Mouse (Mus musculus) neural tube, postnatal 0 days (tissue): ENCODE data around the gene Hdhd3. TPM values are rescaled to one million over a fixed set of nuclear protein-coding genes. Genes with fewer than 3 reads are reported as not detected.

Source experiments
- polyA plus RNA-seq: library from polyadenylated mRNA; unstranded; fragments of >200 nt; fragmentation: Nextera tagmentation; extraction: Ambion mirVana; gene quantifications from 2 replicates; pipeline ENCODE4 v1.2.1, GENCODE M21; 2015

Gene Hdhd3
- polyA plus RNA-seq: 11.0 and 13.5 TPM in 2 replicates

GRCm38 (mm10) chr4:62503374-62503970, at the start of gene Hdhd3:
Gene Hdhd3, minus strand, starts transcription at chr4:62503467.

DNA sequence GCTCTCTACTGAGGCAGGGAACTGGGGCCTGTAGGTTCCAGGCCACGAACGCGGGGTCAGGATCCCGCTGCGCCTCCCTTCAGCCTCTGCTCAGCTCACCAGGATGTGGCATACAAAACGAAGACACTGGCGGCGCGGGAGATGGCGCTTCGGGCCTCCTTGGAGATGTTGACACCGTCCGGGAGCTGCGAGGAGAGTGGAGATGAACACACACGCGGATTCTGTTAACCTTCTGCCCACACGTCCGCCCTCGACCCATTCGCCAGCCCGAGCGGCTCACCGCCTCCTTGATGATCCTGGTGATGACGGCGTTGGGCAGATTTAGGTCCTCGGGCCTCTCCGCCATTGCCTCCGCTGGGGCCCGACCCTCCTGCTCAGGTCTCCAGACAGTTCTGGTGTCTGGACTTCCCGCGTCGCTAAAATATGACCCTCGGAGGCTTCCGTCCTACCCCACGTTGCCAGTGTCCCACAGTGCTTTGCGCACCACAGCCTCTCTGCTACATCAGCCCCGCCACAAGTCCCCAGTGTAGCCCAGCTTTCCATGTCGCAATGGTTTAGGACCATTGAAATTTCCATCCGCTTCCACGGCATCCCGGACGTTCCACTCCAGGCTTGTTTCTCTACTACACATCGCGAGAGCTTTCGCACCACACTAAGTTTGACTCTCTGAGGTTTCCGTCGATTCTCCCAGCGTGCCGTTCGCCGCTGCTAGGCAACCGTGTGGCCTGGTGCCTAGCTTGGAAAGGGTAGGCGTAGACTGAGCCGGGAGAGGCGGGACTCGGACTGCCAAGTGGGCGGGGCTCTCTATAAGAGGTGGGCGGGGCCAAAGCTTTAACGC, 21.6 kb upstream of the Hdhd3 start, which contains the start of the genes Pole3 and 4933430I17Rik:
Gene Pole3, minus strand, starts transcription at position 418 of the 838 bp plus-strand sequence.
Gene 4933430I17Rik, plus strand, starts transcription at position 719 of the 838 bp plus-strand sequence.

DNA sequence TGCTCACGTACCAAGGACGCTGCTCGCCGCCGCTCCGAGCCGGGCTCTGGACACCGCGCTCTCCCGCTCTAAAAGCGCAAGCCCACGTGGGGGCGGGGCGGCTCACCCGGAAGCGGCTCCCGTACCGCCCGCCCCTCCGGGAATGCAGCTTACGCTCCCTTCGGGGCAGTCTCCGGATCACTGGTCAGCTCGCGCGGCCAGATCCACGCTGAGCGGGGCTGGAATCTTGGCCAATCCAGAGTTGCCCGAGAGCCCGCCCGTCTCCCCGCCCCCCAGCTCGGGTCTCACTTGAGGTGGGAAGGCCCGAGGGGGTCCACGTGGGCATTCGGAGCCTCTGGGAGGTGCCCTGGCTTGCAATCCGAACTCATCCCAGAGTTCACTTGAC, 16.6 kb upstream of the Hdhd3 start, which contains the start of gene Alad:
Gene Alad, minus strand, starts transcription at position 70 of the 385 bp plus-strand sequence.

GRCm38 (mm10) chr4:62479937-62480708, 23.1 kb downstream of the Hdhd3 start, which contains the start of gene Bspry:
Gene Bspry, plus strand, starts transcription at chr4:62480053.

GRCm38 (mm10) chr4:62470598-62471051, 32.6 kb downstream of the Hdhd3 start, which contains the start of gene Wdr31:
Gene Wdr31, minus strand, starts transcription at chr4:62470896.

Other genes starting within 250 kb of the Hdhd3 start
- 12.6 and 14.8 TPM in 2 replicates for gene Slc31a2, start 240.9 kb downstream of the Hdhd3 start, polyA plus RNA-seq
- 20.8 TPM in 2 replicates for gene Fkbp15, start 142.9 kb downstream of the Hdhd3 start, polyA plus RNA-seq
- gene Slc31a1, start 142.7 kb downstream of the Hdhd3 start, polyA plus RNA-seq: 30.6 and 33.6 TPM in 2 replicates
- gene Cdc26, start 94.8 kb downstream of the Hdhd3 start, polyA plus RNA-seq: 65.4 and 68.0 TPM in 2 replicates
- 11.5 and 12.7 TPM in 2 replicates for gene Prpf4, start 94.7 kb downstream of the Hdhd3 start, polyA plus RNA-seq
- 0.17 and 0.19 TPM in 2 replicates for gene Rnf183, start 68.2 kb downstream of the Hdhd3 start, polyA plus RNA-seq
- gene Wdr31, start 32.6 kb downstream of the Hdhd3 start, polyA plus RNA-seq: 13.6 and 15.4 TPM in 2 replicates
- gene Bspry, start 23.4 kb downstream of the Hdhd3 start, polyA plus RNA-seq: 0.47 and 0.85 TPM in 2 replicates
- 68.0 and 76.5 TPM in 2 replicates for gene Alad, start 16.5 kb upstream of the Hdhd3 start, polyA plus RNA-seq
- 45.1 and 47.1 TPM in 2 replicates for gene Pole3, start 21.6 kb upstream of the Hdhd3 start, polyA plus RNA-seq
- 0.49 and 0.59 TPM in 2 replicates for gene 4933430I17Rik, start 21.9 kb upstream of the Hdhd3 start, polyA plus RNA-seq
- 34.0 and 35.1 TPM in 2 replicates for gene Rgs3, start 56.4 kb upstream of the Hdhd3 start, polyA plus RNA-seq